Comparison of ENCODE assay signal across 15 mouse cellular contexts in the genomic region with DNA sequence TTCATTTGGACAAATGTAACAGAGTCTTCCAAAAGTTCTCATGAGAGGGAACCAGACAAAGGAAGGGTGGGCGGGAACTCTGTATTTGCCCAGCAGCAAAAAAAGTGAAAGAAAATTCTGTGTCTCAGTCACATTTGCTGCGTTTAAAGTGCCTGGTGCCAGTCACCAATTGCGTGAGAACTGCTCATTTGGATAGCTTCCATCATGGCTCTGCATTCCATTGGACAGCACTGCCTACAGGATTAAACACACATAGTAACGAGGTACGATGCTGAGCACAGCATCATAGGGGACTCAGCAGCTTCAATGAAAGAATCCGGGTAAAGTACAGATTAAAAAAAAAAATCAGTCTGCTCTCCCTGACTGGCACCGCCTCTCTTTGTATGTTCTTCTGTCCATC.
A peak's percentile ranks its signal among the peaks of the same experiment; 100 is the strongest.
DNase-seq lines count a peak whose midpoint lies in the region; ATAC-seq and TF ChIP-seq lines count a peak whose summit lies in the region.
"Had no signal": no experiment of that assay in that cellular context is flagged by ENCODE, and none has a peak within 500 bp of the region (broad histone marks: within the 10 kb centered on the region; RNA-seq: fewer than 3 reads in every experiment).

No protein-coding gene starts in this region.

- H3K27me3 ChIP-seq in midbrain, embryonic 11.5 days (ENCODE audit: control insufficient read depth, insufficient read depth, low read length): no peaks in the 10 kb centered on the region
- H3K27me3 ChIP-seq in midbrain, embryonic 15.5 days (replicated peaks): no peaks in the 10 kb centered on the region
- no peaks in the 10 kb centered on the region for H3K27me3 ChIP-seq in forebrain, embryonic 14.5 days (replicated peaks; ENCODE audit: control insufficient read depth, insufficient read depth, low read length)
- no peaks in the 10 kb centered on the region for H3K27me3 ChIP-seq in hindbrain, embryonic 14.5 days (ENCODE audit: control insufficient read depth, insufficient read depth, low read length)
- no peaks in the 10 kb centered on the region for H3K27me3 ChIP-seq in hindbrain, embryonic 16.5 days (replicated peaks; ENCODE audit: control insufficient read depth, insufficient read depth, low read length)
- H3K27me3 ChIP-seq: heart, embryonic 13.5 days had no signal

- no peak for ATAC-seq in midbrain, embryonic 11.5 days (ENCODE audit: low FRiP score)
- no peak for ATAC-seq in midbrain, embryonic 15.5 days (replicated peaks)
- ATAC-seq in forebrain, embryonic 14.5 days: peak; percentile 68; the same call in 1 of the 2 replicates
- no peak for ATAC-seq in hindbrain, embryonic 14.5 days (ENCODE audit: low FRiP score)
- ATAC-seq in hindbrain, embryonic 16.5 days: no peak
- ATAC-seq: hindbrain, postnatal 0 days had no signal

- H3K79me2 ChIP-seq in macrophage (ENCODE audit: inconsistent target): no peaks in the 10 kb centered on the region

- no peak for TF ChIP-seq POLR2A in bone marrow macrophage, adult 2 months (IDR thresholded peaks at IDR 0.05; ENCODE audit: borderline replicate concordance, low read depth, low read length)

- no peaks in the 10 kb centered on the region for H3K4me1 ChIP-seq in midbrain, embryonic 11.5 days (ENCODE audit: control insufficient read depth, insufficient read depth, low read length)
- no peaks in the 10 kb centered on the region for H3K4me1 ChIP-seq in midbrain, embryonic 15.5 days
- peaks cover 11% of the 10 kb centered on the region for H3K4me1 ChIP-seq in bone marrow macrophage, adult 2 months (ENCODE audit: control insufficient read depth, insufficient read depth, low read length)
- H3K4me1 ChIP-seq in forebrain, embryonic 14.5 days (ENCODE audit: control insufficient read depth, insufficient read depth, low read length): peaks cover 3% of the 10 kb centered on the region; the same call in 1 of the 2 replicates
- H3K4me1 ChIP-seq in hindbrain, embryonic 14.5 days (replicated peaks; ENCODE audit: control insufficient read depth, insufficient read depth, low read length): no peaks in the 10 kb centered on the region
- H3K4me1 ChIP-seq in hindbrain, embryonic 16.5 days (ENCODE audit: control insufficient read depth, insufficient read depth, low read depth, low read length): no peaks in the 10 kb centered on the region

- H3K36me3 ChIP-seq in midbrain, embryonic 11.5 days (ENCODE audit: control insufficient read depth, insufficient read depth, low read length): no peaks in the 10 kb centered on the region
- H3K36me3 ChIP-seq in midbrain, embryonic 15.5 days (replicated peaks): no peaks in the 10 kb centered on the region
- H3K36me3 ChIP-seq in forebrain, embryonic 14.5 days (ENCODE audit: control insufficient read depth, insufficient read depth, low read length): no peaks in the 10 kb centered on the region
- no peaks in the 10 kb centered on the region for H3K36me3 ChIP-seq in macrophage (ENCODE audit: inconsistent target)
- H3K36me3 ChIP-seq in hindbrain, embryonic 14.5 days (replicated peaks; ENCODE audit: control insufficient read depth, insufficient read depth): no peaks in the 10 kb centered on the region
- no peaks in the 10 kb centered on the region for H3K36me3 ChIP-seq in hindbrain, embryonic 16.5 days (ENCODE audit: control insufficient read depth, insufficient read depth, low read length)
- H3K36me3 ChIP-seq: embryonic facial prominence, embryonic 10.5 days; heart, embryonic 13.5 days had no signal

- H3K4me3 ChIP-seq in midbrain, embryonic 11.5 days (ENCODE audit: low read depth, low read length): no peak overlapping the region
- no peak overlapping the region for H3K4me3 ChIP-seq in midbrain, embryonic 15.5 days
- no peak overlapping the region for H3K4me3 ChIP-seq in bone marrow macrophage, adult 2 months (ENCODE audit: insufficient read depth, low read length)
- no peak overlapping the region for H3K4me3 ChIP-seq in forebrain, embryonic 14.5 days (ENCODE audit: low read depth, low read length)
- no peak overlapping the region for H3K4me3 ChIP-seq in macrophage (ENCODE audit: inconsistent target)
- no peak overlapping the region for H3K4me3 ChIP-seq in hindbrain, embryonic 14.5 days (replicated peaks; ENCODE audit: low read length)
- H3K4me3 ChIP-seq in hindbrain, embryonic 16.5 days (ENCODE audit: low read length): no peak overlapping the region
- H3K4me3 ChIP-seq: embryonic facial prominence, embryonic 10.5 days; heart, embryonic 13.5 days had no signal

- H3K27ac ChIP-seq in midbrain, embryonic 11.5 days (ENCODE audit: low read depth, low read length): no peak overlapping the region
- H3K27ac ChIP-seq in midbrain, embryonic 15.5 days: no peak overlapping the region
- H3K27ac ChIP-seq in bone marrow macrophage, adult 2 months (ENCODE audit: insufficient read depth, low read depth, low read length): peak overlapping the region; percentile 67
- H3K27ac ChIP-seq in forebrain, embryonic 14.5 days (ENCODE audit: low read depth, low read length): no peak overlapping the region
- peak overlapping the region; percentile 45 for H3K27ac ChIP-seq in macrophage
- no peak overlapping the region for H3K27ac ChIP-seq in hindbrain, embryonic 14.5 days
- no peak overlapping the region for H3K27ac ChIP-seq in hindbrain, embryonic 16.5 days (ENCODE audit: low read depth, low read length)
- H3K27ac ChIP-seq: embryonic facial prominence, embryonic 10.5 days; heart, embryonic 13.5 days; hindbrain, postnatal 0 days had no signal

- DNase-seq in midbrain, embryonic 11.5 days (ENCODE audit: low spot score, missing footprints): peak; percentile 45
- peak; percentile 77 for DNase-seq in forebrain, embryonic 14.5 days (ENCODE audit: low spot score)
- DNase-seq in hindbrain, embryonic 14.5 days (ENCODE audit: low spot score): no peak
- DNase-seq: adrenal gland, postnatal 10 days; cerebellum, adult 18-20 months; cerebellum, adult 9-11 months; gastrocnemius, postnatal 14 days; heart, postnatal 36 days had no signal

- no peak overlapping the region for H3K4me2 ChIP-seq in midbrain, embryonic 11.5 days
- no peak overlapping the region for H3K4me2 ChIP-seq in midbrain, embryonic 15.5 days
- no peak overlapping the region for H3K4me2 ChIP-seq in forebrain, embryonic 14.5 days (ENCODE audit: low read length)
- H3K4me2 ChIP-seq in hindbrain, embryonic 14.5 days (replicated peaks): no peak overlapping the region
- H3K4me2 ChIP-seq in hindbrain, embryonic 16.5 days (ENCODE audit: low read length): no peak overlapping the region
- H3K4me2 ChIP-seq: heart, embryonic 13.5 days had no signal

- no peak for TF ChIP-seq CTCF in bone marrow macrophage, adult 2 months (IDR thresholded peaks at IDR 0.05; ENCODE audit: low read depth, low read length)

- no peak overlapping the region for H3K9ac ChIP-seq in midbrain, embryonic 11.5 days (ENCODE audit: low read length)
- no peak overlapping the region for H3K9ac ChIP-seq in midbrain, embryonic 15.5 days
- no peak overlapping the region for H3K9ac ChIP-seq in forebrain, embryonic 14.5 days (ENCODE audit: low read length)
- H3K9ac ChIP-seq in hindbrain, embryonic 14.5 days: no peak overlapping the region
- H3K9ac ChIP-seq in hindbrain, embryonic 16.5 days (ENCODE audit: low read depth, low read length): no peak overlapping the region
- H3K9ac ChIP-seq: heart, embryonic 13.5 days had no signal

- 84% methylated on average over 7 of the region's 7 CpGs for WGBS in midbrain, embryonic 11.5 days
- 57% methylated on average over 7 of the region's 7 CpGs for WGBS in midbrain, embryonic 15.5 days
- WGBS in forebrain, embryonic 14.5 days: 30% methylated on average over 7 of the region's 7 CpGs
- WGBS in macrophage (ENCODE audit: missing documents): 95% methylated on average over 7 of the region's 7 CpGs
- 76% methylated on average over 7 of the region's 7 CpGs for WGBS in hindbrain, embryonic 14.5 days
- 57% methylated on average over 7 of the region's 7 CpGs for WGBS in hindbrain, embryonic 16.5 days

- H3K9me3 ChIP-seq in midbrain, embryonic 11.5 days (ENCODE audit: control insufficient read depth, low read length): no peaks in the 10 kb centered on the region
- no peaks in the 10 kb centered on the region for H3K9me3 ChIP-seq in midbrain, embryonic 15.5 days
- H3K9me3 ChIP-seq in forebrain, embryonic 14.5 days (replicated peaks; ENCODE audit: control insufficient read depth, low read length): no peaks in the 10 kb centered on the region
- H3K9me3 ChIP-seq in hindbrain, embryonic 14.5 days (ENCODE audit: control insufficient read depth, low read length): no peaks in the 10 kb centered on the region
- no peaks in the 10 kb centered on the region for H3K9me3 ChIP-seq in hindbrain, embryonic 16.5 days (ENCODE audit: control insufficient read depth, low read length)
- H3K9me3 ChIP-seq: embryonic facial prominence, embryonic 10.5 days had no signal

Comparison
In these comparisons a context has a peak if more than half of its experiments do, and no peak if none do; other contexts are left out.
1. H3K27ac ChIP-seq: peak in bone marrow macrophage, adult 2 months (single experiment) and macrophage (single experiment); none in midbrain, embryonic 11.5 days (single experiment), midbrain, embryonic 15.5 days (single experiment), forebrain, embryonic 14.5 days (single experiment), hindbrain, embryonic 14.5 days (single experiment) and hindbrain, embryonic 16.5 days (single experiment).